Mouse (Mus musculus) hindbrain, embryonic 13.5 days (tissue): ENCODE measurements at regions not wholly inside any gene's neighbourhood (a gene's known extent, or its start where the extent isn't known, plus 50 kb on each side); places are given as distances from the start of the nearest gene placed in this dataset.

Source experiments
- ATAC-seq: fragments of 200-750 bp; cut with Nextera tagmentation; 2 replicates; pipeline ENCODE4 v1.8.0; 2017; ENCODE audit warnings: moderate TSS enrichment; ENCODE audit not compliant: low FRiP score
- H3K27ac ChIP-seq: fragments of 300-500 bp; sonication (generic); 2 replicates; pipeline ENCODE4 v1.5.1; 2015; ENCODE audit warnings: inconsistent platforms, mild to moderate bottlenecking, moderate library complexity
- H3K27me3 ChIP-seq: fragments of 300-500 bp; sonication (generic); 2 replicates; pipeline ENCODE4 v1.6.1; 2015; ENCODE audit warnings: mild to moderate bottlenecking, inconsistent platforms
- H3K36me3 ChIP-seq: fragments of 300-500 bp; sonication (generic); 2 replicates; pipeline ENCODE4 v1.6.1; 2015; ENCODE audit warnings: mild to moderate bottlenecking, inconsistent platforms
- H3K4me1 ChIP-seq: fragments of 300-500 bp; sonication (generic); replicated peaks from 2 replicates; pipeline ENCODE4 v1.6.1; 2015; ENCODE audit warnings: inconsistent platforms
- H3K4me2 ChIP-seq: fragments of 300-500 bp; sonication (generic); 2 replicates; pipeline ENCODE4 v1.6.1; 2015; ENCODE audit warnings: inconsistent platforms, mild to moderate bottlenecking, moderate library complexity
- H3K4me3 ChIP-seq: fragments of 300-500 bp; sonication (generic); 2 replicates; pipeline ENCODE4 v1.5.1; 2015; ENCODE audit warnings: mild to moderate bottlenecking, inconsistent platforms
- H3K9ac ChIP-seq: fragments of 300-500 bp; sonication (generic); 2 replicates; pipeline ENCODE4 v1.6.1; 2015; ENCODE audit warnings: mild to moderate bottlenecking, inconsistent platforms
- H3K9me3 ChIP-seq: fragments of 300-500 bp; sonication (generic); 2 replicates; pipeline ENCODE4 v1.6.1; 2016; ENCODE audit warnings: inconsistent platforms
- WGBS: fragments of 180-500 bp; shearing (Covaris S2); methylation state at CpG from one replicate; pipeline ENCODE4 v1.1.7; 2015; 5-methylcytosine and 5-hydroxymethylcytosine counted together

DNA sequence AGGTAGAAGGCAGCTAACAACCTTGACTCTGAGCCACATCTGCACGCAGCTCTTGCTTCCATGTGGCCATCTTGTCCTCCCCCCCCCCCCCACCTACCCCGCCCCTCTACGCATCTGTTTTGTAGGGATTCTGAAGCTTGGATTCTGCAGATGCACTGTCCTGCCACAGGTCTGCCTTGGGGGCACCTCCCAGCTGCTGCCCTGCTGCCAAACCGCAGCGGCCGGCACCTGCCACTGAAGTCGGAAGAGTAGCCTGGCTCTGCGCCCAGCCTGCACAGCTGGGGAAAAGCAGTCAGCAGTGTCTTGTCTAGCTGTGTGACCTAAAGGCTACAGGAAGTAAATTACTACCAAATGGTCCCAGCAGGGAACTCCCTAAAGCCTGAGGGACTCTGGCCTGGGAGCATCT is 119.3 kb downstream of the Ddx1 start:
- Histone ChIP-seq H3K9ac (no peak overlapping the region), H3K4me1 (peaks cover 10% of the 10 kb centered on the region; the same call in 1 of the 2 replicates), H3K4me2 (no peak overlapping the region), H3K36me3 (no peaks in the 10 kb centered on the region), H3K27ac (no peak overlapping the region), H3K4me3 (no peak overlapping the region), H3K27me3 (no peaks in the 10 kb centered on the region), H3K9me3 (no peaks in the 10 kb centered on the region)
- ATAC-seq = peak; percentile 54; the same call in 1 of the 2 replicates
- WGBS = 50% methylated on average over 8 of the region's 8 CpGs

DNA sequence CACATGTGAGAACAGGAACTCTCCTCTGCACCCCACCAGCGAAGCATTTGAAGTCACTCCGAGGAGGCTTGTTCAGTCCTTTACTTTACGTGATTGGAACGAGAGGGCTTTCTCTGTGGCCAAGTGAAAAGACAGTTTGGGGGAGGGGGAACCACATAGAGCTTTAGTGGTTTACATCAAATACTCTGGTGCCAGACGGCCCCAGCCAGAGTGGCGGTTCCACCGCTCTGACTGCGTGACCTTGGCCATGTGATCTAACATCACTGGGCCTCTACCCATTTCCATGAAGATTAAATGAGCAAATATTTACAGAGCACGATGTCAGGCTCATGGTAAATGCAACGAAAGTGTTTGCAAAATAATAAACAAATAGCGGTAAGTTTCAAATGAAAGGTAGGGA is 121.6 kb downstream of the Ddx1 start:
- H3K4me3 ChIP-seq = no peak overlapping the region
- no peaks in the 10 kb centered on the region for H3K9me3 ChIP-seq
- ATAC-seq = no peak
- no peak overlapping the region for H3K9ac ChIP-seq
- H3K4me1 ChIP-seq = peaks cover 10% of the 10 kb centered on the region; the same call in 1 of the 2 replicates
- H3K36me3 ChIP-seq = no peaks in the 10 kb centered on the region
- no peaks in the 10 kb centered on the region for H3K27me3 ChIP-seq
- 84% methylated on average over 11 of the region's 11 CpGs for WGBS
- H3K27ac ChIP-seq = no peak overlapping the region
- H3K4me2 ChIP-seq = no peak overlapping the region

DNA sequence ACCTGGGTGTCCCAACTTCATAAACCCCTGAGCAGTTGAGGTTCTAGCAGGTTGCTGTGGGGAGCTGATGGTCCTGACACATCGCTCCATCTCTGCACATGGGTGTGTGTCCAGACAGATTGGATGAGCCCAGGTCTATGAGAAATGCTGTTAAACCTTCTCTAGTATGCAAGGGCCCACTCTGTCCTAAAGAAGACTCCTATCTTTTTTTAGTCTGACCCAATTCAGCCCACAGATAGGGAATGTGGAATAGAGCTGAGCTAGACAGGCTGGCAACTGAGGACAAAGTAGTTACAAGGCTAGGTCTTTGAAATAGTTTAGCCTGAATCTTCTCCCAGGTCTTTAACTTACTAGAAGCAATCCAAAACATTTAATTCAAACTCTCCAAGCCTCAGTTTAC is 124.0 kb downstream of the Ddx1 start:
- 97% methylated on average over 1 of the region's 1 CpGs for WGBS
- no peak for ATAC-seq
- Histone ChIP-seq H3K4me2 (no peak overlapping the region), H3K27me3 (no peaks in the 10 kb centered on the region), H3K36me3 (no peaks in the 10 kb centered on the region), H3K4me1 (peaks cover 10% of the 10 kb centered on the region), H3K4me3 (no peak overlapping the region), H3K9ac (no peak overlapping the region), H3K27ac (no peak overlapping the region), H3K9me3 (no peaks in the 10 kb centered on the region)

DNA sequence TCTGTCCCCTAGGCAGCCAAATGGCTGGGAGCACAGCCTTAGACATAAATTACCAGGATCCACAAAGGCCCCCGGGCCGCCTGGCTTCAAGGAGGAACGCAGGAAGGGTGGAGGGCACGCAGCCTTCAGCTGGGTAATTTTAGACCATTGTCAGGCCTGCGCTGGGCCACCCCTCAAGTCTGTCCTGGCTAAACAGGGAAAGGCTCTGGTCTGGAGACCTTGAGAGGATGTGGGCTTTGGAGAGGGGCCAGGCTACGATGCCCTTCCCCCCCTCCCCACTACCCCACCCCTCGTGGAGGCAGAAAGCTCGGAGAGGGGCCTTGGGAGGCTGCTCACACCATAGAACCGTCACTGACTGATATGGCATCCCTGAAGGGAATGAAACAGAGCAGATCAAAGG is 126.7 kb downstream of the Ddx1 start:
- Histone ChIP-seq H3K4me2 (no peak overlapping the region), H3K4me1 (peaks cover 6% of the 10 kb centered on the region; the same call in 1 of the 2 replicates), H3K4me3 (no peak overlapping the region), H3K36me3 (no peaks in the 10 kb centered on the region), H3K9me3 (no peaks in the 10 kb centered on the region), H3K9ac (no peak overlapping the region), H3K27ac (no peak overlapping the region), H3K27me3 (no peaks in the 10 kb centered on the region)
- no peak for ATAC-seq
- 47% methylated on average over 9 of the region's 9 CpGs for WGBS

DNA sequence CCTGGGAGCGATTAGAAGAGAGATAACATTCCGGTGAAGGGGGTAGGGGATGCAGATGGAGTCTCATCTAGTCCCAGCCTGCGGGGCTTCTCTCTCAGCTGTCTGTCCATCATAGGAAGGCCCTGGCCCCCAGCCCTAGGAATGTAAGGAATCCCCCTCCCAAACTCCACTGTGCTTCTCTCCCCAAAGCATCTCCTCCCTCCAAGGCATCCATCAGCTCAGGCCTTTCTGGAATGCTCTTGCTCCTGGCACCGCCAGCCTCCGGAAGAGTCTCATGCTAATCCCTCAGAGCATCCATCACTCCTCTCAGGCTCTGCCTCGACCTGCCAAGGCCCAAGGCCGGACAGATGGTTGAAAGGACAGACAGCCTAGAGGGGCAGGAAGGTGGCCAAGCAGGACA is 128.4 kb downstream of the Ddx1 start:
- no peak; the same call in 1 of the 2 replicates for ATAC-seq

DNA sequence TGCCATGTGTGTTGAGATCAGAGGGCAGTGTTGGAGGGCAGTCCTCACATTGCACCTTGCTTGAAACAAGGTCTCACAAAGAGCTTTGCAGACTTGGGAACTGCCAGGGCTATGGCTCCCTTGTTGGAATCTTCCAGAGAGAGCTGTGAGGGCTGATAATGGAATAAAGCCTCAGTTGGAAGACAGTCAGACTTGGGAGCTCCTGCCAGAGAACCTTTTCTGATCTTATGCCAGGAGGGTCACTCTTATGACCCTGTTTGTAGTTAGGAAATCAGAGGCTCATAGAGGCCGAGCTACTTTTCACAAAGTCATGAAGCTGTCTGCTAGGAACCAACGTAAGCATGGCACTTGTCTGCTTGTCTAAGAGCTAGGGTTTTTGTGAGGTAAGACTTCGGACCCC is 129.4 kb downstream of the Ddx1 start:
- Histone ChIP-seq H3K4me3 (no peak overlapping the region), H3K36me3 (no peaks in the 10 kb centered on the region), H3K9ac (no peak overlapping the region), H3K4me2 (no peak overlapping the region), H3K27ac (no peak overlapping the region), H3K27me3 (no peaks in the 10 kb centered on the region), H3K4me1 (no peaks in the 10 kb centered on the region; the same call in 1 of the 2 replicates), H3K9me3 (no peaks in the 10 kb centered on the region)
- 84% methylated on average over 3 of the region's 3 CpGs for WGBS
- ATAC-seq = no peak

More for the DNA sequence above, 128.4 kb downstream of the Ddx1 start:
- H3K4me1 ChIP-seq = no peaks in the 10 kb centered on the region; the same call in 1 of the 2 replicates
- no peaks in the 10 kb centered on the region for H3K9me3 ChIP-seq
- WGBS = 52% methylated on average over 7 of the region's 7 CpGs
- no peak overlapping the region for H3K9ac ChIP-seq
- H3K27me3 ChIP-seq = no peaks in the 10 kb centered on the region
- no peaks in the 10 kb centered on the region for H3K36me3 ChIP-seq
- no peak overlapping the region for H3K27ac ChIP-seq
- no peak overlapping the region for H3K4me2 ChIP-seq
- no peak overlapping the region for H3K4me3 ChIP-seq

DNA sequence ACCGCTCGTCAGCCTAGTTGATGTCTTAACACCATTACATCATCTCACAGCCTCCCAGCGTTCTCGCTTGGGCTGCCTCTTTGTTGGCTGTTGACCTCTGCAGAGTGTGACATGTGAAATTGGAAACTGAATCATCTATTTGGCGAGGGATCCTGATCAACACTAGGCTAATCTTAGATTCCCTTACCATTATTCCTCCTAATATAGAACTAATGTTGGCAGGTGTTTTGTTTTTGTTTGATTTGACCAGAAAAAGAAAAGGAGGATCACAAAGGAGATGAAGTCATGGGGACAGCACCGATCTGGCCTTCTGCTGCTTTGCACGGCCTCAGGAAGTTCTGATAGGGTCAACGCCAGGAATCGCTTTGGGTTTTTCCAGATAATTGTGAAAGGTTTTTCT is 131.0 kb downstream of the Ddx1 start:
- no peaks in the 10 kb centered on the region for H3K9me3 ChIP-seq
- H3K27me3 ChIP-seq = no peaks in the 10 kb centered on the region
- no peak overlapping the region for H3K4me2 ChIP-seq
- no peak overlapping the region for H3K27ac ChIP-seq
- H3K9ac ChIP-seq = no peak overlapping the region
- no peak for ATAC-seq
- H3K4me1 ChIP-seq = no peaks in the 10 kb centered on the region; the same call in 1 of the 2 replicates
- no peaks in the 10 kb centered on the region for H3K36me3 ChIP-seq
- WGBS = 73% methylated on average over 9 of the region's 9 CpGs
- H3K4me3 ChIP-seq = no peak overlapping the region

DNA sequence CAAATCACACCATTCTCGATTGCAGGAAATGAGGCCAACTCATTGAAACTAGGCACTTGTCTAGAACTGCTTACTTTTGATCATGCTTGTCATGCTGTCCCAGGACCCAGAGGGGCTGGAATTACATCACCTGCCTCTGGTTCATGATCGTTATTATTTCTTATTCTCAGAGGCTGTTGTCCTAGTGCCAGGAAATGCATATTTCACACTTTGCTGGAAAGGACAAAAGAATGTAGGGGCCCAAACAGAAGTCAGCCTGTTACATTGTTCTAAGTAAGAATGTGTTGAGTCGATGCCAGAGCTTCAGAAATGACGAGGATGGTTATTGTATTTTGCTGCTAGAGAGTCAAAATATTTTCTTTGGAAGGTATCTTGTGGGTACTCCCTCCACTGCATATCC is 134.7 kb downstream of the Ddx1 start:
- Histone ChIP-seq H3K9me3 (no peaks in the 10 kb centered on the region), H3K4me2 (no peak overlapping the region), H3K4me3 (no peak overlapping the region), H3K36me3 (no peaks in the 10 kb centered on the region), H3K9ac (no peak overlapping the region), H3K27ac (no peak overlapping the region), H3K4me1 (no peaks in the 10 kb centered on the region; the same call in 1 of the 2 replicates), H3K27me3 (no peaks in the 10 kb centered on the region)
- WGBS = 72% methylated on average over 4 of the region's 4 CpGs
- no peak for ATAC-seq

DNA sequence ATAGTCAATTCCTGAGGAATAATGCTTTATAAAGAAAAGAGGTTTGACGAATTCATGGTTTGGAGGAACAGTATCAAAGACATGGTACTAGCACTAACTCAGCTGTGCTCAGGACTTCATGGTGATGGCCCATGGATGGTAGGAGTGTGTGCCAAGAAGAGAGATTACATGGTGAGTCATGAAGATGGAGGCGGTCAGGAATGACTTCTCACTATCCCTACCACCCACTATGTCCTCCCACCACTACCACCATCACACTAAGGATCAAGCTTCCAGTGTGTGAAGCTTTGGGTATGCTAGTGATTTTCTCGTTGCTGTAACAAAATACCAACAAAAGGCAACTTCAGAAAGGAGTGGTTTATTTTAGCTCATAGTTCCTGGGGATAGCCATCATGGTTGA is 142.1 kb downstream of the Ddx1 start:
- H3K4me3 ChIP-seq = no peak overlapping the region
- H3K36me3 ChIP-seq = no peaks in the 10 kb centered on the region
- no peaks in the 10 kb centered on the region for H3K9me3 ChIP-seq
- no peak overlapping the region for H3K4me2 ChIP-seq
- WGBS = 83% methylated on average over 3 of the region's 3 CpGs
- H3K4me1 ChIP-seq = peaks cover 18% of the 10 kb centered on the region
- ATAC-seq = no peak
- H3K27me3 ChIP-seq = no peaks in the 10 kb centered on the region
- H3K27ac ChIP-seq = no peak overlapping the region
- no peak overlapping the region for H3K9ac ChIP-seq

DNA sequence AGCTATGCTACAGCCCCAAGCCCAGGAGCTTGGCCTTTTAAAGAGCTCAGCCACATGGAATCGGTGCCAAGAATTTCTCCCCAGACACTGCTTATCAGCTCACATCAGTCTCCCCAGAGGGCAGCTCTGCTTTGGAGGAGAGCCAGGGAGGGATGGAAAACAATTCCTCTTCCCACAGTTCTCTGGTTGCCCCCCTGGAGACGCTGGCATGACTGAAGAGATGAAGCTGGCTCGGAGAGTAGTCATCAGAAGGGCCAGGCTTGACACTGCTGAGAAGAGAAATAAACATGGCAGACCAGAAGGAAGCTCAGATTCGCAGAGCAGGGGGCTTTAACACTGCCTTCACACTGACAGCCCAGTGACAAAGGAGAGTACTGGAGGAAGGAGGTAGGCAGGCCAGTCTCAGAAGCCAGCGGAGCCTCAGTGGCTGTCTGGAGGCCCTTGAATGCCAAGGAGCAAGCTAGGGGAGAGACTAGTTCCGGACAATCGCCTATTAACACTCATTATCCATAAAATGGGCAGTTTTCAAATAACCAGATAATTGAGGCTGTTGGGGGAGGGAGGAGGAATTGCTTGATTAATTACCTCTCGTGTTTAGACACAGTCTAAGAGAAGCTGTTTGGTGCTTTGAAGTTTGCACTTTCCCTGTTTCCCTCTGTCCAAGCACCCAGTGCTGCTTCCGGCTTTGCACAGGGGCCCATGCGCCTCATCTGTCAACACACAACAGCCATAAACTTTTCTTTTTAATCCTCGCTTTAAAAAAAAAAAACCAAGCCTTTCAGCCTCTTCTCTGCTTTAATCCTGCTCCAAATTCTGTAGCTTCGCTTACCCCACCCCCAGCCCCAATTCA is 148.3 kb downstream of the Ddx1 start:
- ATAC-seq = peak; percentile 48
- no peaks in the 10 kb centered on the region for H3K9me3 ChIP-seq
- no peak overlapping the region for H3K4me3 ChIP-seq
- no peaks in the 10 kb centered on the region for H3K27me3 ChIP-seq
- WGBS = 22% methylated on average over 12 of the region's 12 CpGs
- H3K36me3 ChIP-seq = no peaks in the 10 kb centered on the region
- H3K9ac ChIP-seq = no peak overlapping the region
- peak overlapping the region; percentile 53 for H3K27ac ChIP-seq
- peaks cover 30% of the 10 kb centered on the region for H3K4me1 ChIP-seq
- no peak overlapping the region for H3K4me2 ChIP-seq

DNA sequence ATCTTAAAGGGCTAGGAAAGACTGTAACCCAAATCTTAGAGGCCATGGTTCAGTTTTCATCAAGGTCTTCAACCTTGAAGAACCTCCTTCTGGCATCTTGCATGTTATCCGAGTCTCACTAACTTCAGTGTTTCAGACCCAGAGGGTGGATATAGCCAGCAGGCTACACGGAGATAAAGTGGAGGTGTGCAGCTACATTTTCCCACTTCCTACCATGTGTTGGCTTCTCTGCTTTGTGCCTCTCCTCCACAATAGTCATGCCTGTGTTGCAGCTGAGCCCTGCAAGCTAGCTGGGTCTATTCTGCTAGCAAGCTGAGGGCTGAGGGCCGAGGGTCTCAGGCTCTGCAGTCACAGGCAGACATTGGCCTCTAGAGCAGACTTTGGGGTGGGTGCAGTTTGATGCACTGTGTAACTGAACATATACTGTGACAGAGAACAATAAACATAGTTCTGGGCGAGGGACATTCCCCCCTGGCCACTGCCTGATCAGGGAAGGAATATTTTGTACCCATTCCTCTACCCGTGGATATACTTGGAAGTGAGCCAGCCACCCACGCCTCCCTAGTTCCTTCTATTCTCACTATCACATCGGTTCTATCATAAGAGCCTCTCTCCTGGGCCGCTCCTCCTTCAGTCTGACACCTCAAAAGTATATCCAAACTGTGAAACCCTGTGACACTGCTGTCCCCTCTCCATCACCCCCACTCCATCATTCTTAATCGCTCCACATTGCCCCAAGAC is 152.6 kb upstream of the Mycn start:
- H3K4me2 ChIP-seq = no peak overlapping the region
- 81% methylated on average over 9 of the region's 9 CpGs for WGBS
- H3K4me1 ChIP-seq = no peaks in the 10 kb centered on the region
- H3K27ac ChIP-seq = no peak overlapping the region
- no peak for ATAC-seq
- no peaks in the 10 kb centered on the region for H3K9me3 ChIP-seq
- no peak overlapping the region for H3K9ac ChIP-seq
- no peak overlapping the region for H3K4me3 ChIP-seq
- H3K27me3 ChIP-seq = no peaks in the 10 kb centered on the region
- H3K36me3 ChIP-seq = no peaks in the 10 kb centered on the region

DNA sequence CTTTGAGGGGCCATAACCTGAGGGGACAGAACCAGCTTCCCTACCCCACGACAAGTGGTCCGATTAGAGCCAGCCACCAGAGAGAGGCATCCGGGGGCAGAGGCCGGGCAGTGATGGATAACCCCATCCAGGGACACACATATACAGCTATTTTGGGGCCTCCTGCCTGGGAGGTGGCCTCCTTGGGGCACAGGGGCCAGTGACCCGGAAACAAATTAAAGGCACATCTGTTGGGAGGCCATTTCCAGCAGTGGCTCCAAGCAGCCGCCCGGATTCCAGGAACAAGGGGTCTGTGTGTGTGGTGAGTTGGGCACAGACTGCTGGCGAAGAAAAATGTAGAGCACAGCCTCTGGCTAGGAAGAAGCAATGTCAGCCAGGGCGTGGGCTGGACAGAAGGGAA is 144.2 kb upstream of the Mycn start:
- Histone ChIP-seq H3K27ac (no peak overlapping the region), H3K4me2 (no peak overlapping the region), H3K9ac (no peak overlapping the region), H3K27me3 (no peaks in the 10 kb centered on the region), H3K4me3 (no peak overlapping the region), H3K36me3 (no peaks in the 10 kb centered on the region), H3K9me3 (no peaks in the 10 kb centered on the region), H3K4me1 (peaks cover 6% of the 10 kb centered on the region; the same call in 1 of the 2 replicates)
- no peak for ATAC-seq
- WGBS = 38% methylated on average over 9 of the region's 9 CpGs
